Mouse (Mus musculus): ENCODE measurements around the gene Olfr354.

DNA sequence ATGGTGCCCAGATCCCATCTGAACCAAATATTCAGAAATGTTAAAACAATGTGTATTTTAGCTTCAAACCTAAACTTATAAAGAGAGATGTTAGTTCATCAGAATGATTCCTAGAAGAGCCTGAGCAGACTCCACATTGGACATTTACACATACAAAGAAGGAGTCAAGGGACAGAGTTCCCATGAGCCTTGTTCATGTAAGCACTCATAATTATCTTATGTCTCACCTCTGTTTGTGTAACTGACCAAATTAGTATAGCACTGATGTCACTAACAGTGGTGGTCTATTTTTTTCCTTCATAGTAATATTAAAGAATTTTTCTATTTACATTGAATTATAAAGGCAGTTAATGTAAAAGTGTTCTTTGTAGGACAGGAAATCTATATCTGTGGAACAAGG lies 12.6 kb upstream of the Olfr354 start, which contains the start of gene Olfr353:
- no peak for TF ChIP-seq CTCF (IDR thresholded peaks at IDR 0.05; ENCODE audit: borderline replicate concordance, extremely low read depth, insufficient read depth, insufficient read length)
- no peak for TF ChIP-seq POLR2A (IDR thresholded peaks at IDR 0.05; ENCODE audit: borderline replicate concordance, extremely low read depth, insufficient read depth, insufficient read length, poor library complexity, severe bottlenecking)
